Mouse (Mus musculus): ENCODE data around the gene Pde10a.

DNA sequence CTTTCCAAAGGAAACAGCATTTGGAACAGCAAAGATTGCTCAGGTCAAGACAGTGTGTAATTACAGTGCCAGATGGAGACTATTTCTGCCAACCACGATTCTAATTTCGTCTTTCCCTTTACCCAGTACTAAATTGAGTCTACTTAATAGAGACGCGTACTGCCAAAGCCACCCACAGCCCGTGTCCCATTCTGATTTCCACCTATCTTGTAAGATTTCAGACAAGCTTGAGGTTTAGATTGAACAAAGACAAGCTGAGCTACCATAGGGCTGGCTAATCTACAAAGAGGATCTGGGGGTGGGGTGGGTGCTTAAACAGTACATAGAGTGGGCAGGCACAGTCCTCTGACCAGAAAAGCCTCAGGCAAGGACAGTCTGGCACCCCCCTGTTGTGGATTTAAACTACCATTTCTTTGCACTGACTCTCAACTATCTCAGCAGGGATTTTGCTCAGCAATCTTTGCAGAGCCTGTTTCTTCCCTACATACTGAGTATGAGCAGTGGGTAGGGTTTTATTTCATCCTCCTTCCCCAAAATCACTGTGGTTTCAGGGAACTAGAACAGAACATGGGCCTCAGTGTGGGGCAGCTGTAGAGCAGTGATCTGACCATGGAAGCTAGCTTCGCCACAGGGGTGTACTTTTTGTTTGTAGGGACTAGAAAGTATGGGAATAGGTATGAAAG lies 507.3 kb downstream of the Pde10a start:
- TF ChIP-seq CTCF (IDR thresholded peaks at IDR 0.05; ENCODE audit: extremely low read depth, insufficient read depth, insufficient read length, insufficient replicate concordance) (no peak), POLR2A (IDR thresholded peaks at IDR 0.05; ENCODE audit: low read depth, low read length) (no peak)
